Mouse (Mus musculus): ENCODE data around the gene Gm21761. TPM values are rescaled to one million over a fixed set of nuclear protein-coding genes. Genes with fewer than 3 reads are reported as not detected.
A peak's percentile ranks its signal among the peaks of the same experiment; 100 is the strongest.
"Not testable (repeated sequence)": the region's sequence is repeated elsewhere in the genome, so short reads cannot be mapped to it uniquely, and the experiment has no call there.

The Gm21761 gene
- total RNA-seq (2021) (not detected), polyA plus RNA-seq (2012; rRNA removed) (not detected in 2 replicates)
- long read RNA-seq: 0 reads

DNA sequence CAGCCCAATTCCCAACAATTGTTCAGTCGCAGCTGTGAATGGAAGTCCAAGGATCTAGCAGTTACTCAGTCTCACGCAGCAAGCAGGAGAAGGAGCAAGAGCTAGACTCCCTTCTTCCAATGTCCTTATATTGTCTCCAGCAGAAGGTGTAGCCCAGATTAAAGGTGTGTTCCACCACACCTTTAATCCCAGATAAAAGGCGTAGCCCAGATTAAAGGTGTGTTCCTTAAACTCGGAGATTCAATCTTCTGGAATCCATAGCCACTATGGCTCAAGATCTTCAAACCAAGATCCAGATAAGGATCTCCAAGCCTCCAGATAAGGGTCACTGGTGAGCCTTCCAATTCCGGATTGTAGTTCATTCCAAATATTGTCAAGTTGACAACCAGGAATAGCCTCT is at the start of gene Gm21761:
Gene Gm21761 (minus strand): TSS at position 101 of the 400 bp plus-strand sequence.
- H3K79me2 ChIP-seq (replicated peaks; ENCODE audit: control insufficient read depth, insufficient read depth, low read length); H3K36me3 ChIP-seq (ENCODE audit: control insufficient read depth, insufficient read depth, low read length); intact Hi-C loops (cut with DNase I); H3K27ac ChIP-seq; H3K9ac ChIP-seq (ENCODE audit: low read depth, low read length); H3K4me3 ChIP-seq; H3K4me1 ChIP-seq (ENCODE audit: control insufficient read depth, insufficient read depth, low read length); DNase-seq; H3K27me3 ChIP-seq (ENCODE audit: control insufficient read depth, insufficient read depth, low read length): not testable (repeated sequence)
- WGBS: 71% methylated on average over 1 of the region's 5 CpGs

DNA sequence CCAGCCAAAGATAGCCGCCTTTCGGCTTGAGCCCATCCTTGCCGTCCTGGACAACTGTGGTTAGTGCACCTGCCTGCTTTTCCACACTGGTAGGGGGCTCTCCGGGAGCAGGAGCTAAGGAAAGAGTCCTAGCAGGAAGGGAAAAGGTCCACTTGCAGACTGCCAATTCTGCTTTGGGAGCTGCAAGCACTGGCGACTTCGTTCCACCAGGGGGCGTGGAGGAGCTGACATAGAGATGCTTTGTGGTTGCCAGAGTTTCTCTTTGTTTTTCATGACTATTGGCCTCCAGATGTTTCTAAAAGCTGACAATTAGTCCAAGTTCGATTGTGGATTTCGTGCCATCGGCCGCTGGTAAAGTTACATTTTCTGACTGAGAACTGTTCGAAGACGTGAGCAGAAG is 40.1 kb upstream of the Gm21761 start:
- H3K27ac ChIP-seq; H3K36me3 ChIP-seq (ENCODE audit: control insufficient read depth, insufficient read depth, low read length); H3K79me2 ChIP-seq (replicated peaks; ENCODE audit: control insufficient read depth, insufficient read depth, low read length); H3K27me3 ChIP-seq (ENCODE audit: control insufficient read depth, insufficient read depth, low read length); DNase-seq; H3K4me3 ChIP-seq; H3K9ac ChIP-seq (ENCODE audit: low read depth, low read length); intact Hi-C loops (cut with DNase I); H3K4me1 ChIP-seq (ENCODE audit: control insufficient read depth, insufficient read depth, low read length): not testable (repeated sequence)
- WGBS: no CpG with 5 or more reads among the region's 13 CpGs

DNA sequence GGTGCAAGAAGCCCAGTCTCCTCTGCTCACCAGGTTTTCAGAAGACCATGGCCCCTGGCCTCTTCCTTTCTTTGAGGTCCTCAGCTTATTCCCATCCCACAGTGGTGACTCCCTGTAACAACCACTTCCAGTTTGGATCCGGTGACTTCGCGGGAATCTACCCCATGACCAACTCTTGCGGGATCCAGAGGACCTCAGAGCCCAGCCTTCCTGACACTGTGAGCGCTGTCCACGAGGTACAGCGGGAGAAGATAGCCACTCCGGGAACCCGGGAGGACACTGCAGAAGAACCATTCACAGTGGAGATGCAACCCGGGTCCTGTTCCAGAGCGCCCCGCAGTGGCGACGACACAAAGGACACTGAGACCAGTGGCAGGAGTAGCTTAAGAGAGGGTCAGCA is 39.1 kb upstream of the Gm21761 start:
- H3K4me1 ChIP-seq (ENCODE audit: control insufficient read depth, insufficient read depth, low read length); H3K79me2 ChIP-seq (replicated peaks; ENCODE audit: control insufficient read depth, insufficient read depth, low read length); H3K4me3 ChIP-seq; H3K36me3 ChIP-seq (ENCODE audit: control insufficient read depth, insufficient read depth, low read length); intact Hi-C loops (cut with DNase I); H3K27me3 ChIP-seq (ENCODE audit: control insufficient read depth, insufficient read depth, low read length); H3K27ac ChIP-seq; H3K9ac ChIP-seq (ENCODE audit: low read depth, low read length); DNase-seq: not testable (repeated sequence)
- no CpG with 5 or more reads among the region's 14 CpGs for WGBS

DNA sequence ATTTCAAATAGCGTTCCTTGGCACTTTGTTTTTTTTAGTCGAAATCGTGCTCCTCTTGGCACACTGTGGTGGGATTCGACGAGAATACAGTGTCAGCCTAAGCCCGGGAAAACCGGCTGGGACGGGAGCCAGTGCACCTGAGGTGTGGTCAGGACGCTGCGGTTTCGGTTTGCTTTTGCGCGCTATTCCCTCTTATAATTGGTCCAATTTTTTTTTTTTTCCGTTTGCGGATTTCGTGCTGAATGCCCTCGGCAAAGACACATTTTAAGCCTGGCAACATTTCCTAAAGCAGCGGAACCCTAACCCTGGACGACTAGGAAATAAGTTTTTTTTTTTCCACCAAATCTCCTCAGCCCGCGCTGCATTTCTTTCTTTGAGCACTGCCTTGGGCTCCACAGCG is 36.9 kb upstream of the Gm21761 start:
- H3K4me1 ChIP-seq (ENCODE audit: control insufficient read depth, insufficient read depth, low read length); intact Hi-C loops (cut with DNase I); H3K9ac ChIP-seq (ENCODE audit: low read depth, low read length); H3K79me2 ChIP-seq (replicated peaks; ENCODE audit: control insufficient read depth, insufficient read depth, low read length); H3K36me3 ChIP-seq (ENCODE audit: control insufficient read depth, insufficient read depth, low read length); H3K27me3 ChIP-seq (ENCODE audit: control insufficient read depth, insufficient read depth, low read length); H3K27ac ChIP-seq: not testable (repeated sequence)
- under 1% methylated on average over 22 of the region's 22 CpGs for WGBS
- DNase-seq: peak; percentile 20 to 54
- H3K4me3 ChIP-seq: peak overlapping the region; percentile 37; the same call in 1 of the 2 replicates

DNA sequence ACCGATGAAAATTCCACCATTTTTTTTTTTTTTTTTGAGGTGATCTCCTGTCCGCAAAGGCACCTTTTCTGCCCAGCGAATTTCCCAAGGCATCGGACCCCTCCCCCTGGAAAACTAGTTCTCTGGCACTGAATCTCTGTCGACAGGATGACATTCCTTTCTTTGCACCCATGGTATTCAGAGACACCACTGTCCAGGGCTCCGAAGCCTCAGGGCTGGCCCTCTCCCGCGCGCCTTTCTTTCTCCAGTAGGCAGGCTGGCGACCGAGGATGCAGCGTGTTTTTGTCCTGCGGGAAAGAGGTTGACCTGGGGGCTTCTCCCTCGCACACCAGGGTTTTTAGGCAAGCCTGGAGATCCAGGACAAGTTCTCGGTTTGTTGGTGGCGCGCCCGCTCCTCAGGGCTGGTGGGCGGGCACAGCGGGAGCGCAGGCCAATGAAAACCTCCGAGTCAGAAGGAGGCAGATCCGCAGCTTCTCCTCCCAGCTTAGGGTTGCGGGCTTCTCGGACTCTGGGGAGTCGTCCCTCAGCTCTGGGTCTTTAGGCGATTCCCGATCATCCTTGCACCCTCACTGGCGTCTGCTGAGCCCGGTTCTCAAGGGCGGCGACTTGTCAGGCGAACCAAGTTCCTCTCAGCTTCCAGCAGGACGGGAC is 36.4 kb upstream of the Gm21761 start:
- H3K9ac ChIP-seq (ENCODE audit: low read depth, low read length); H3K79me2 ChIP-seq (replicated peaks; ENCODE audit: control insufficient read depth, insufficient read depth, low read length); H3K4me1 ChIP-seq (ENCODE audit: control insufficient read depth, insufficient read depth, low read length); H3K27ac ChIP-seq; H3K36me3 ChIP-seq (ENCODE audit: control insufficient read depth, insufficient read depth, low read length); intact Hi-C loops (cut with DNase I); H3K27me3 ChIP-seq (ENCODE audit: control insufficient read depth, insufficient read depth, low read length); H3K4me3 ChIP-seq: not testable (repeated sequence)
- 3% methylated on average over 16 of the region's 34 CpGs for WGBS
- DNase-seq: peak in 1 of 2 experiments; percentile 19

DNA sequence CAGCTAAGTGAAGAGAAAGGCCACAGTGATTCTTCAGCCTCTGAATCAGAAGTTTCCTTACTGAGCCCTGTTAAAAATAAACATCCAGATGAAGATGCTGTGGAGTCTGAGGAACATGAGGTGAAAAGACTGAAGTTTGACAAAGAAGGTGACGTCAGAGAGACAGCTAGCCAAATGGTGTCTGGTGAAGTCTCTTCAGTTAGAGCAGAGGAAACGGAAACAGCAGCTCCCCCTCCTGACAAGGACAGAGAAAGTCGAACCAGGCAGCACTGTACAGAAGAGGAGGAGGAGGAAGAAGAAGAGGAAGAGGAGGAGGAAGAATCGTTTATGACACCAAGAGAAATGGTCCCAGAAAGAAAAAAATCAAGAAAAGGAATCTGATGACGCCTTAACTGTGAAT is 33.8 kb upstream of the Gm21761 start:
- H3K9ac ChIP-seq (ENCODE audit: low read depth, low read length); intact Hi-C loops (cut with DNase I); H3K27me3 ChIP-seq (ENCODE audit: control insufficient read depth, insufficient read depth, low read length); H3K36me3 ChIP-seq (ENCODE audit: control insufficient read depth, insufficient read depth, low read length); H3K27ac ChIP-seq; H3K79me2 ChIP-seq (replicated peaks; ENCODE audit: control insufficient read depth, insufficient read depth, low read length); DNase-seq; H3K4me1 ChIP-seq (ENCODE audit: control insufficient read depth, insufficient read depth, low read length); H3K4me3 ChIP-seq: not testable (repeated sequence)
- WGBS: no CpG with 5 or more reads among the region's 5 CpGs

DNA sequence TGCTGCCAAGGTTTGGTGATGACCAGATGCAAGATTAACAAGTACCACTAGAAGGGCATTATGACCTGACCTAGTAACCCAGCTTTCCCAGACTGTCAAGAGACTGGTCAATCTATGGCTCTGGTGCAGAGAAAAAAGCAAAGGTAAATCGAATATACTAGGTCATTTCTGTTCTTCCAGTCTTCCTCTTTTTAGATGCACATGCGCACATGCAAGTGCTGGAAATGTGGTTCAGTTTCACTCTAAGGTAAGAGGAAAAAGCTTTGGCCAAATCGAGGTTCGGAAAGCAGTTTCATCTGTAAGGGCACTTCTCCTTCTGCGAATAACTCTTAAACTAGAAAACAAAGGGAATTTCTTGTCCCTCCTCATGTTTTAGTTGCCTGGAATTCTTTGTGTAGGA is 26.5 kb upstream of the Gm21761 start:
- H3K27me3 ChIP-seq (ENCODE audit: control insufficient read depth, insufficient read depth, low read length); H3K4me3 ChIP-seq; H3K27ac ChIP-seq; H3K4me1 ChIP-seq (ENCODE audit: control insufficient read depth, insufficient read depth, low read length); H3K79me2 ChIP-seq (replicated peaks; ENCODE audit: control insufficient read depth, insufficient read depth, low read length); intact Hi-C loops (cut with DNase I); H3K9ac ChIP-seq (ENCODE audit: low read depth, low read length); DNase-seq; H3K36me3 ChIP-seq (ENCODE audit: control insufficient read depth, insufficient read depth, low read length): not testable (repeated sequence)
- no CpG with 5 or more reads among the region's 5 CpGs for WGBS

DNA sequence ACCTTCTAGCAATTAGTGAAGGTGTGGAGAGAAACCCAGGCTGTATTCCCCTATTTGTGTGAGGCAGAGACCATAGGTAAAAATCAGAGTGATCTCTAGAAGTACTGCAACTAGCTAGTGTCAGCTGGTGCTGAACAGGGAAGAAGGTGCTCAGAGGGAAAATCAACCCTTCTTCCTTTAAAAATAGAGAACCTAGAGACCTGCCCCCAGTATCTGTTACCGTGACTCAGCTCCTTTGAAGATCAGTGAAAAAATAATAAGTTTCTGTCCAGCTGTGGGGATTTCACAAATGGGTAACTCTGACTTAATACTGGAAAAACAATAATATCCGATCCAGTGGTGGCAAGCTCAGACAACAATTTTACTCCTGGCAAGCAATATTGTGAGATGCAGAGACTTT is 26.0 kb upstream of the Gm21761 start:
- 55% methylated on average over 2 of the region's 2 CpGs for WGBS
- H3K79me2 ChIP-seq (replicated peaks; ENCODE audit: control insufficient read depth, insufficient read depth, low read length); H3K36me3 ChIP-seq (ENCODE audit: control insufficient read depth, insufficient read depth, low read length); H3K4me3 ChIP-seq; DNase-seq; intact Hi-C loops (cut with DNase I); H3K27ac ChIP-seq; H3K9ac ChIP-seq (ENCODE audit: low read depth, low read length); H3K27me3 ChIP-seq (ENCODE audit: control insufficient read depth, insufficient read depth, low read length); H3K4me1 ChIP-seq (ENCODE audit: control insufficient read depth, insufficient read depth, low read length): not testable (repeated sequence)

DNA sequence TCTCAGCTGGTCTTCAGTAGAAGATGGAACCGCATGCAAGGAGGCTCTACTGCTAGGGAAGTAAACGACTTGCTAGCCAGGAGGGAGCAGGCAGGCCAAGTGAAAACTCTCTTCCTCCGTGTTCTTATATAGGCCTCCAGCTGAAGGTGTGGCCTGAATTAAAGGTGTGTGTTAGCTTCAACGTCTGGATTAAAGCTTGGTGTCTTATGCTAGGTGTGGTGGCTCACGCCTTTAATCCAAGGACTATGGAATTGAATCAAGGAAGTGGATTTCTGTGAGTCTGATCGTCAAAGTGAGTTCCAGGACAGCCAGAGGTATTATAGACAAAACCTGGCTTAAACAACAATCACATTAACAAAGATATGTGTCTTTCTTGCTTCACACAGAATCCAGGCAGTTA is 21.6 kb upstream of the Gm21761 start, which contains the start of gene B020031M17Rik:
Gene B020031M17Rik (minus strand): TSS at position 101 of the 400 bp plus-strand sequence.
- 70% methylated on average over 4 of the region's 6 CpGs for WGBS
- H3K4me3 ChIP-seq; H3K4me1 ChIP-seq (ENCODE audit: control insufficient read depth, insufficient read depth, low read length); H3K9ac ChIP-seq (ENCODE audit: low read depth, low read length); H3K36me3 ChIP-seq (ENCODE audit: control insufficient read depth, insufficient read depth, low read length); H3K79me2 ChIP-seq (replicated peaks; ENCODE audit: control insufficient read depth, insufficient read depth, low read length); H3K27me3 ChIP-seq (ENCODE audit: control insufficient read depth, insufficient read depth, low read length); H3K27ac ChIP-seq; DNase-seq; intact Hi-C loops (cut with DNase I): not testable (repeated sequence)

DNA sequence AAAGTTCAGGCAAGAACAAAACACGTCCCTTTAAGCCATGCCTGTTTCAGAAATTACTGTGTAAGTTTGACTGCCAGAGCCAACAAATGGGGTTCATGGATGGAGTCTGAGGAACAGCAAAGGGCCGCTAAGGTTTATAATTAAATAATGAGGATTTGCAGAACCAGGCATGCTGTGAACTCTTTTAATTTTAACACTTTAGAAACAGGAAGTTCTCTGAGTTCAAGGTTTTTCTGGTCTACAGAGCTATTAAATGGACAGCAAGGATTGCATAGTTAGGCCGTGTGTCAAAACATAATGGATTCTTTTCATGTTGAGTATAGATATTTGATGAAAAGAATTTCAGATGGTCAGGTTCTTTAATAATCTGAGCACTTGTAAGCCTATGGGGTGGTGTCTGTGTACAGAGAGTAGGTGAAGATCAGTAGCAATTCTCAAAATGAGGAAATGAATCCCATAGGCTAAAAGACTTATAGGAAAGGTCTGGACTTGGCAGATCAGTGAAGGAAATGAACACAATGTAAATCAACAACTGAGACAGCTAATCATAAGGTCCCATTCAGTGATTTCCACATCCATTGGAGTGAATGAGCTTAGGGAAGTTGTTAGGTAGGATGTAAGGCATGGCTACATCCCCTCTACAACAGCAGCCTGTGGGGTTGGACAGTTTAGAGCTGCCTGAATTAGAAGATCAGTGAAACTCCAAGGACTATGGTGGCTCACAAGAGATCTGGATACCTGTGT is 4.3 kb downstream of the Gm21761 start:
- DNase-seq; H3K9ac ChIP-seq (ENCODE audit: low read depth, low read length); H3K79me2 ChIP-seq (replicated peaks; ENCODE audit: control insufficient read depth, insufficient read depth, low read length); H3K27me3 ChIP-seq (ENCODE audit: control insufficient read depth, insufficient read depth, low read length); H3K36me3 ChIP-seq (ENCODE audit: control insufficient read depth, insufficient read depth, low read length); H3K27ac ChIP-seq; H3K4me3 ChIP-seq; H3K4me1 ChIP-seq (ENCODE audit: control insufficient read depth, insufficient read depth, low read length); intact Hi-C loops (cut with DNase I): not testable (repeated sequence)
- WGBS: 60% methylated on average over 3 of the region's 3 CpGs
